ENCODE assay signal across 30 mouse cellular contexts in the genomic region with DNA sequence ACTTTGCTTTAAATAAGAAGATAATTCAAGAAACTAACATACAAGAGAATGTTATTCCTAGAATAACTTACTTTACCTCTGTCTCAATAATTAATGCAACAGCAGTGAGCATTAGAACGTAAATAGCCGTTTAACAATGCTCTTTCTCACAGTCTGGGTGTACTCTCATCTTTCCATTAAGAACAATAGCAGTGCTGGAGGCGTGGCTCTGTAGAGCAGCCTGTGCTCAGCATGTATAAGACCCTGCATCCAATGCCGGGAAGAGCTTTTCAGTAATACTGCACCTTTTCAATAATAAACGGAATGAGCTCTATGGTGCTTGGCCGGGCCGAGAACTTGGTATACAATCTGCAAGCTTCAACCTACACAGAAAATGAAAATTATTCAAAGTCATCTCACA. TPM values are rescaled to one million over a fixed set of nuclear protein-coding genes. Genes with fewer than 3 reads are reported as not detected.
DNase-seq lines count a peak whose midpoint lies in the region; ATAC-seq lines count a peak whose summit lies in the region.
"Had no signal": no experiment of that assay in that cellular context is flagged by ENCODE, and none has a peak within 500 bp of the region (broad histone marks: within the 10 kb centered on the region; RNA-seq: fewer than 3 reads in every experiment).

No protein-coding gene starts in this region.

- 22% methylated on average over 7 of the region's 7 CpGs for WGBS in forebrain, embryonic 16.5 days
- WGBS in forebrain, embryonic 11.5 days = 52% methylated on average over 7 of the region's 7 CpGs
- WGBS in hindbrain, embryonic 15.5 days = 20% methylated on average over 7 of the region's 7 CpGs

- no peak overlapping the region for H3K4me3 ChIP-seq in forebrain, embryonic 16.5 days (replicated peaks; ENCODE audit: low read length)
- no peak overlapping the region for H3K4me3 ChIP-seq in forebrain, embryonic 11.5 days (ENCODE audit: low read depth, low read length)
- no peak overlapping the region for H3K4me3 ChIP-seq in hindbrain, embryonic 15.5 days
- H3K4me3 ChIP-seq: heart, embryonic 12.5 days; layer of hippocampus, adult 2 months; limb, embryonic 10.5 days; liver, embryonic 15.5 days; lung, embryonic 15.5 days; myocyte; neural tube, embryonic 13.5 days had no signal

- no peaks in the 10 kb centered on the region for H3K36me3 ChIP-seq in forebrain, embryonic 16.5 days (ENCODE audit: control insufficient read depth, insufficient read depth)
- no peaks in the 10 kb centered on the region for H3K36me3 ChIP-seq in forebrain, embryonic 11.5 days (ENCODE audit: control insufficient read depth, insufficient read depth, low read length)
- no peaks in the 10 kb centered on the region for H3K36me3 ChIP-seq in hindbrain, embryonic 15.5 days
- H3K36me3 ChIP-seq: limb, embryonic 10.5 days; lung, embryonic 15.5 days; neural tube, embryonic 13.5 days had no signal

- H3K4me1 ChIP-seq in forebrain, embryonic 16.5 days (replicated peaks; ENCODE audit: control insufficient read depth, insufficient read depth, low read length) = no peaks in the 10 kb centered on the region
- H3K4me1 ChIP-seq in forebrain, embryonic 11.5 days (replicated peaks; ENCODE audit: control insufficient read depth, insufficient read depth, low read length) = no peaks in the 10 kb centered on the region
- H3K4me1 ChIP-seq in hindbrain, embryonic 15.5 days (replicated peaks) = no peaks in the 10 kb centered on the region
- H3K4me1 ChIP-seq: heart, embryonic 12.5 days; limb, embryonic 10.5 days; liver, embryonic 15.5 days; lung, embryonic 15.5 days; neural tube, embryonic 13.5 days had no signal

- no peaks in the 10 kb centered on the region for H3K9me3 ChIP-seq in forebrain, embryonic 16.5 days (ENCODE audit: control insufficient read depth, low read length)
- no peaks in the 10 kb centered on the region for H3K9me3 ChIP-seq in forebrain, embryonic 11.5 days (ENCODE audit: control insufficient read depth, low read length)
- H3K9me3 ChIP-seq in hindbrain, embryonic 15.5 days = no peaks in the 10 kb centered on the region
- H3K9me3 ChIP-seq: G1E; heart, embryonic 12.5 days; limb, embryonic 10.5 days; liver, embryonic 15.5 days; lung, embryonic 15.5 days; neural tube, embryonic 13.5 days had no signal

- H3K27me3 ChIP-seq in forebrain, embryonic 16.5 days (replicated peaks; ENCODE audit: control insufficient read depth, insufficient read depth, low read length) = no peaks in the 10 kb centered on the region
- H3K27me3 ChIP-seq in forebrain, embryonic 11.5 days (ENCODE audit: control insufficient read depth, insufficient read depth, low read length) = no peaks in the 10 kb centered on the region
- H3K27me3 ChIP-seq in hindbrain, embryonic 15.5 days = no peaks in the 10 kb centered on the region
- H3K27me3 ChIP-seq: heart, embryonic 12.5 days; liver, embryonic 15.5 days; lung, embryonic 15.5 days; neural tube, embryonic 13.5 days; Patski had no signal

- no peak for DNase-seq in forebrain, embryonic 11.5 days (ENCODE audit: low spot score)
- DNase-seq in retina, postnatal 1 day = peak; percentile 11
- DNase-seq in retina, embryonic 14.5 days (ENCODE audit: low spot score) = no peak
- DNase-seq in urinary bladder, adult 2 months (ENCODE audit: low spot score) = no peak
- DNase-seq: adrenal gland, postnatal 10 days; cerebellum, adult 2 months; cerebellum, postnatal 36 days; gastrocnemius, postnatal 25 days; heart, adult 18-20 months; heart, postnatal 10 days; kidney, postnatal 25 days; liver; lung, postnatal 4 days; right cerebral cortex, adult 18-20 months had no signal

- no peak overlapping the region for H3K4me2 ChIP-seq in forebrain, embryonic 16.5 days (ENCODE audit: low read length)
- H3K4me2 ChIP-seq in forebrain, embryonic 11.5 days (ENCODE audit: low read depth, low read length, severe bottlenecking) = no peak overlapping the region
- no peak overlapping the region for H3K4me2 ChIP-seq in hindbrain, embryonic 15.5 days
- H3K4me2 ChIP-seq: heart, embryonic 12.5 days; liver, embryonic 15.5 days; lung, embryonic 15.5 days; neural tube, embryonic 13.5 days had no signal

- 0 out of 2 replicates have a peak, but pooled peaks have one; percentile 38 for ATAC-seq in forebrain, embryonic 16.5 days
- no peak for ATAC-seq in forebrain, embryonic 11.5 days (replicated peaks; ENCODE audit: low FRiP score)
- ATAC-seq in hindbrain, embryonic 15.5 days (ENCODE audit: low FRiP score, low read depth) = 0 out of 2 replicates have a peak, but pooled peaks have one; percentile 65
- no peak for ATAC-seq in megakaryocyte progenitor cell, adult 5-6 weeks (replicated peaks; ENCODE audit: poor library complexity)
- ATAC-seq: activated CD4-positive, CD25-positive, alpha-beta regulatory T cell, adult 4 months; intestine, postnatal 0 days; Patski had no signal

- H3K27ac ChIP-seq in forebrain, embryonic 16.5 days (ENCODE audit: low read length) = no peak overlapping the region
- no peak overlapping the region for H3K27ac ChIP-seq in forebrain, embryonic 11.5 days (ENCODE audit: low read depth, low read length)
- no peak overlapping the region for H3K27ac ChIP-seq in hindbrain, embryonic 15.5 days (replicated peaks)
- H3K27ac ChIP-seq: layer of hippocampus, adult 2 months; limb, embryonic 10.5 days; liver, embryonic 15.5 days; lung, embryonic 15.5 days; neural tube, embryonic 13.5 days had no signal

- H3K9ac ChIP-seq in forebrain, embryonic 16.5 days (replicated peaks; ENCODE audit: low read depth, low read length) = no peak overlapping the region
- H3K9ac ChIP-seq in forebrain, embryonic 11.5 days (ENCODE audit: low read length) = no peak overlapping the region
- no peak overlapping the region for H3K9ac ChIP-seq in hindbrain, embryonic 15.5 days
- H3K9ac ChIP-seq: heart, embryonic 12.5 days; liver, embryonic 15.5 days; lung, embryonic 15.5 days; neural tube, embryonic 13.5 days had no signal

RNA-seq across cellular contexts. Expression of gene Gm49387, which starts 10.0 kb away (rescaled TPM):
- not detected in 2 replicates for polyA plus RNA-seq in forebrain, embryonic 16.5 days (2015; fragmentation: Nextera tagmentation; extraction: Ambion mirVana)
- polyA plus RNA-seq in forebrain, embryonic 11.5 days (2014; fragmentation: Nextera tagmentation; extraction: Ambion mirVana) = not detected in 2 replicates
- 0.90 TPM in 1 of 2 replicates, not detected in the other for polyA plus RNA-seq in hindbrain, embryonic 15.5 days (2015; fragmentation: Nextera tagmentation; extraction: Ambion mirVana)
- not detected in 2 replicates for total RNA-seq in megakaryocyte progenitor cell, adult 5-6 weeks (2015)
- not detected in 2 replicates for total RNA-seq in megakaryocyte progenitor cell, adult 5-6 weeks (2017)
- polyA plus RNA-seq in urinary bladder, adult 2 months (2012; rRNA removed) = not detected in 2 replicates
- total RNA-seq: G1E; layer of hippocampus, postnatal 25 days had no signal
- polyA plus RNA-seq: activated CD4-positive, CD25-positive, alpha-beta regulatory T cell, adult 4 months; cerebellum, adult 2 months; G1E; kidney, embryonic 14.5 days; myocyte had no signal

RNA-seq across cellular contexts. Expression of gene Btd, which starts 10.2 kb away (rescaled TPM):
- 15.5 and 19.5 TPM in 2 replicates for polyA plus RNA-seq in forebrain, embryonic 16.5 days (2015; fragmentation: Nextera tagmentation; extraction: Ambion mirVana)
- polyA plus RNA-seq in forebrain, embryonic 11.5 days (2014; fragmentation: Nextera tagmentation; extraction: Ambion mirVana) = 13.4 and 13.5 TPM in 2 replicates
- polyA plus RNA-seq in hindbrain, embryonic 15.5 days (2015; fragmentation: Nextera tagmentation; extraction: Ambion mirVana) = 18.9 and 19.1 TPM in 2 replicates
- total RNA-seq in megakaryocyte progenitor cell, adult 5-6 weeks (2015) = 14.7 and 15.6 TPM in 2 replicates
- total RNA-seq in megakaryocyte progenitor cell, adult 5-6 weeks (2017) = 8.1 and 14.3 TPM in 2 replicates
- 25.4 and 27.7 TPM in 2 replicates for polyA plus RNA-seq in urinary bladder, adult 2 months (2012; rRNA removed)

RNA-seq across cellular contexts. Expression of gene Hacl1, which starts 10.4 kb away (rescaled TPM):
- 6.9 and 8.9 TPM in 2 replicates for polyA plus RNA-seq in forebrain, embryonic 16.5 days (2015; fragmentation: Nextera tagmentation; extraction: Ambion mirVana)
- polyA plus RNA-seq in forebrain, embryonic 11.5 days (2014; fragmentation: Nextera tagmentation; extraction: Ambion mirVana) = 6.9 and 9.4 TPM in 2 replicates
- 7.1 and 11.0 TPM in 2 replicates for polyA plus RNA-seq in hindbrain, embryonic 15.5 days (2015; fragmentation: Nextera tagmentation; extraction: Ambion mirVana)
- 13.3 and 18.9 TPM in 2 replicates for total RNA-seq in megakaryocyte progenitor cell, adult 5-6 weeks (2015)
- total RNA-seq in megakaryocyte progenitor cell, adult 5-6 weeks (2017) = 34.8 and 35.6 TPM in 2 replicates
- polyA plus RNA-seq in urinary bladder, adult 2 months (2012; rRNA removed) = 19.3 and 24.1 TPM in 2 replicates

RNA-seq across cellular contexts. Expression of gene Colq, which starts 39.5 kb away (rescaled TPM):
- polyA plus RNA-seq in forebrain, embryonic 16.5 days (2015; fragmentation: Nextera tagmentation; extraction: Ambion mirVana) = 0.09 TPM in 1 of 2 replicates, not detected in the other
- polyA plus RNA-seq in forebrain, embryonic 11.5 days (2014; fragmentation: Nextera tagmentation; extraction: Ambion mirVana) = 0.09 TPM in 1 of 2 replicates, not detected in the other
- polyA plus RNA-seq in hindbrain, embryonic 15.5 days (2015; fragmentation: Nextera tagmentation; extraction: Ambion mirVana) = 0.33 and 0.49 TPM in 2 replicates
- not detected in 2 replicates for total RNA-seq in megakaryocyte progenitor cell, adult 5-6 weeks (2015)
- 0.37 TPM in 1 of 2 replicates, not detected in the other for total RNA-seq in megakaryocyte progenitor cell, adult 5-6 weeks (2017)
- 0.66 and 0.88 TPM in 2 replicates for polyA plus RNA-seq in urinary bladder, adult 2 months (2012; rRNA removed)
- polyA plus RNA-seq: G1E, Patski had no signal

Comparison
In these comparisons a context has a peak if more than half of its experiments do, and no peak if none do; other contexts are left out.
1. ATAC-seq: peak in forebrain, embryonic 16.5 days (single experiment) and hindbrain, embryonic 15.5 days (single experiment); none in forebrain, embryonic 11.5 days (single experiment) and megakaryocyte progenitor cell, adult 5-6 weeks (single experiment).